Mouse (Mus musculus) lung, embryonic 14.5 days (tissue): ENCODE results near the gene Satb1. TPM values are rescaled to one million over a fixed set of nuclear protein-coding genes. Genes with fewer than 3 reads are reported as not detected.

Experiments
- ATAC-seq: fragments of 200-750 bp; cut with Nextera tagmentation; 2 replicates; pipeline ENCODE4 v1.8.0; 2017; ENCODE audit warnings: mild to moderate bottlenecking, moderate TSS enrichment, moderate library complexity; ENCODE audit not compliant: insufficient read depth
- DNase-seq: peaks from one replicate; pipeline ENCODE4 v3.0.0-alpha.2; 2015
- H3K27ac ChIP-seq: fragments of 300-500 bp; sonication (generic); 2 replicates; pipeline ENCODE4 v1.5.1; 2014; ENCODE audit warnings: low read depth, mild to moderate bottlenecking, moderate library complexity
- H3K27me3 ChIP-seq: fragments of 300-500 bp; sonication (generic); 2 replicates; pipeline ENCODE4 v1.6.1; 2014; ENCODE audit warnings: low read length, control low read depth; ENCODE audit not compliant: insufficient read depth
- H3K36me3 ChIP-seq: fragments of 300-500 bp; sonication (generic); 2 replicates; pipeline ENCODE4 v1.6.1; 2014; ENCODE audit warnings: control low read depth; ENCODE audit not compliant: insufficient read depth
- H3K4me1 ChIP-seq: fragments of 300-500 bp; sonication (generic); 2 replicates; pipeline ENCODE4 v1.6.1; 2014; ENCODE audit warnings: antibody characterized with exemption, control low read depth; ENCODE audit not compliant: insufficient read depth
- H3K4me2 ChIP-seq: fragments of 300-500 bp; sonication (generic); 2 replicates; pipeline ENCODE4 v1.6.1; 2014; ENCODE audit warnings: mild to moderate bottlenecking
- H3K4me3 ChIP-seq: fragments of 300-500 bp; sonication (generic); 2 replicates; pipeline ENCODE4 v1.5.1; 2014; ENCODE audit warnings: low read depth, low read length
- H3K9ac ChIP-seq: fragments of 300-500 bp; sonication (generic); 2 replicates; pipeline ENCODE4 v1.6.1; 2014
- H3K9me3 ChIP-seq: fragments of 300-500 bp; sonication (generic); 2 replicates; pipeline ENCODE4 v1.6.1; 2016; ENCODE audit warnings: low read depth, low read length, control low read depth
- CTCF ChIP-seq: IDR thresholded peaks from 2 replicates; pipeline ENCODE4 v1.5.1; 2016; ENCODE audit warnings: antibody characterized with exemption, low read depth
- WGBS: fragments of 180-500 bp; shearing (Covaris S2); extraction: QIAGEN DNeasy Blood & Tissue Kit; methylation state at CpG from one replicate; pipeline ENCODE4 v1.1.7; 2014; 5-methylcytosine and 5-hydroxymethylcytosine counted together
- polyA plus RNA-seq: library from polyadenylated mRNA; unstranded; fragments of >200 nt; fragmentation: Nextera tagmentation; extraction: Ambion mirVana; gene quantifications from 2 replicates; pipeline ENCODE4 v1.2.1, GENCODE M21; 2014

The Satb1 gene
- polyA plus RNA-seq, 1 experiment from 2014 or later: 11.8 TPM

- H3K4me2 ChIP-seq: peak overlapping the region; percentile 81
- H3K36me3 ChIP-seq: 0 out of 2 replicates have a peak, but pooled peaks cover 3% of the 10 kb centered on the region
- peaks cover 7% of the 10 kb centered on the region for H3K27me3 ChIP-seq
- TF ChIP-seq CTCF: no peak
- no peaks in the 10 kb centered on the region for H3K4me1 ChIP-seq
- 5% methylated on average over 8 of the region's 8 CpGs for WGBS
- DNase-seq: peak; percentile 80
- no peak overlapping the region for H3K27ac ChIP-seq
- H3K9ac ChIP-seq: no peak overlapping the region
- no peak for ATAC-seq
- peak overlapping the region; percentile 82 for H3K4me3 ChIP-seq
- no peaks in the 10 kb centered on the region for H3K9me3 ChIP-seq
Observed at GRCm38 (mm10) chr17:51811086-51811868, 21.8 kb downstream of the Satb1 start.

DNA sequence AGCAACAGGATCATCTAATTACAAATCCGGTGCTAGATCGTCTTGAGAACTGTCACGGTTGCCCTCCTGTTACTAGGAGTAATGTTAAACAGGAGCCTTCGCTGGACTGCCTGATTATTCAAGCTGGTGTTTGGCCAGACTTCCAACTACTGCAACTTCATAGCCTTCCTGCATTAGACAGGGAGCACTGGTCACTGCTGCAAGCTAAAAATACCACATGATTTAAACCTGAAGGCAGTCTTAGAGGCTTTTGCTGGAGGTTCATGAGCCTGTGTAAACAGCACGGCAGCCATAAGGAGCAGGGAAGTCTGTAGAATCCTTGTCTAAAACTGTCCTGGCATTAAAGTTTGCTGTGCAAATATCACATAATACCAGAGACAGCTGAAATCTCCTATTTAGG lies 25.7 kb downstream of the Satb1 start:
- 0 out of 2 replicates have a peak, but pooled peaks have one; percentile 39 for ATAC-seq
- WGBS: 59% methylated on average over 5 of the region's 5 CpGs
- H3K9ac ChIP-seq: no peak overlapping the region

GRCm38 (mm10) chr17:51806124-51806960 lies 26.7 kb downstream of the Satb1 start:
- no peak for ATAC-seq
- no peak overlapping the region for H3K9ac ChIP-seq
- no peaks in the 10 kb centered on the region for H3K27me3 ChIP-seq
- 73% methylated on average over 12 of the region's 12 CpGs for WGBS
- H3K27ac ChIP-seq: no peak overlapping the region
- no peaks in the 10 kb centered on the region for H3K4me1 ChIP-seq
- no peak overlapping the region for H3K4me3 ChIP-seq
- H3K9me3 ChIP-seq: no peaks in the 10 kb centered on the region
- no peak for DNase-seq
- 0 out of 2 replicates have a peak, but pooled peaks cover 10% of the 10 kb centered on the region for H3K36me3 ChIP-seq
- TF ChIP-seq CTCF: no peak
- no peak overlapping the region for H3K4me2 ChIP-seq

More for the DNA sequence above, 25.7 kb downstream of the Satb1 start:
- no peaks in the 10 kb centered on the region for H3K27me3 ChIP-seq
- H3K4me1 ChIP-seq: no peaks in the 10 kb centered on the region
- DNase-seq: no peak
- TF ChIP-seq CTCF: no peak
- H3K4me2 ChIP-seq: no peak overlapping the region
- 0 out of 2 replicates have a peak, but pooled peaks cover 10% of the 10 kb centered on the region for H3K36me3 ChIP-seq
- H3K4me3 ChIP-seq: no peak overlapping the region
- no peaks in the 10 kb centered on the region for H3K9me3 ChIP-seq
- H3K27ac ChIP-seq: no peak overlapping the region

- 55% methylated on average over 6 of the region's 6 CpGs for WGBS
- Histone ChIP-seq H3K4me1 (no peaks in the 10 kb centered on the region), H3K9ac (no peak overlapping the region), H3K27me3 (no peaks in the 10 kb centered on the region), H3K4me2 (no peak overlapping the region), H3K36me3 (0 out of 2 replicates have a peak, but pooled peaks cover 7% of the 10 kb centered on the region), H3K4me3 (no peak overlapping the region), H3K9me3 (no peaks in the 10 kb centered on the region), H3K27ac (no peak overlapping the region)
- TF ChIP-seq CTCF: no peak
- ATAC-seq (no peak), DNase-seq (no peak)
Observed at GRCm38 (mm10) chr17:51800208-51800607, 32.9 kb downstream of the Satb1 start.

DNA sequence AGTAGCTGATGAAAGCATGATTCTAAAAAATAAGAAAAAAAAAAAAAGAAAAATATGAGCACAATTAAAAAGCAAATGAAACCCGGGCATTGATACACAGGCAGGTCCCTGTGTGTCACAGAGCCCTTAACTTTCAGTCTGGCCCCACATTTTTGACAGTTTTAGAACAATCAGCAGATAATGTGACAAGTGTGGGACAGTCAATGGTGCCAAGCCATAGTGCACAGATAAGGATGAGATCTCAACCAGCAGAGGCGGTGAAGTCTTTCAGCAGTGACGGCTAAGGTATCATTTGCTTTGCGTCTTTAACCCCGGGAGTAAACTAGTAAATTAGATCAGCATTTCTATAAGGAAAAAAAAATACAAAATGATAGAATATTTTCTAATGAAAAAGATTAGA lies 36.6 kb downstream of the Satb1 start:
- no peak for DNase-seq
- Histone ChIP-seq H3K27ac (no peak overlapping the region), H3K4me1 (no peaks in the 10 kb centered on the region), H3K27me3 (no peaks in the 10 kb centered on the region), H3K4me3 (no peak overlapping the region), H3K4me2 (no peak overlapping the region), H3K9me3 (no peaks in the 10 kb centered on the region), H3K9ac (no peak overlapping the region), H3K36me3 (no peaks in the 10 kb centered on the region)
- WGBS: 86% methylated on average over 5 of the region's 5 CpGs
- ATAC-seq: no peak
- TF ChIP-seq CTCF: no peak

DNA sequence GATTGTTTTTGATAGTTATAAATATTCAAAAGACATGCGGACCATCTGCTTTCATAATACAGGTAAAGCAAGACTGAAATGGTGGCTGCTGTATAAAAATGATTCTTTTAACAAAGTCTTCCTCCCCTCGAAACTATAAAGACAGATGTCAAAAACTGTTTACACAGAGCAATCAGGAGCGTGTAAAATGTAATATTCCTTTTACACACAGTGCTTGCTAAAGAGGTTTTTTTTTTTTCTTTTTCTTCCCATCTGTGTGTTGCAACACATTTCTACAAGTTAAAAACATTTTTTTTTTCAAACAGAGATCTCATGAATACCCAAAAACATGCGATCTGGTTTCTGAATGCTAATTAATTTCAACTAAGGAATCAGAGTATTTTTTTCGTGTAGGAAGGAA lies 41.9 kb downstream of the Satb1 start:
- H3K4me1 ChIP-seq: no peaks in the 10 kb centered on the region
- ATAC-seq: no peak

More for the DNA sequence above, 41.9 kb downstream of the Satb1 start:
- H3K4me3 ChIP-seq: no peak overlapping the region
- no peaks in the 10 kb centered on the region for H3K27me3 ChIP-seq
- 65% methylated on average over 5 of the region's 5 CpGs for WGBS
- no peak for DNase-seq
- no peaks in the 10 kb centered on the region for H3K9me3 ChIP-seq
- H3K36me3 ChIP-seq: no peaks in the 10 kb centered on the region
- H3K27ac ChIP-seq: no peak overlapping the region
- TF ChIP-seq CTCF: no peak
- H3K4me2 ChIP-seq: no peak overlapping the region
- H3K9ac ChIP-seq: no peak overlapping the region
